ENCODE assay signal across 17 mouse cellular contexts in genomic region chr1:156995180-156995951, GRCm38 (mm10). TPM values are rescaled to one million over a fixed set of nuclear protein-coding genes. Genes with fewer than 3 reads are reported as not detected.
DNase-seq lines count a peak whose midpoint lies in the region; ATAC-seq and TF ChIP-seq lines count a peak whose summit lies in the region.
"Had no signal": no experiment of that assay in that cellular context is flagged by ENCODE, and none has a peak within 500 bp of the region (broad histone marks: within the 10 kb centered on the region; RNA-seq: fewer than 3 reads in every experiment).

No protein-coding gene starts in this region.

- no peak for ATAC-seq in liver, postnatal 0 days
- no peak for ATAC-seq in intestine, embryonic 16.5 days
- no peak for ATAC-seq in neural tube, embryonic 15.5 days (ENCODE audit: low FRiP score)
- ATAC-seq: forebrain, embryonic 15.5 days; midbrain, embryonic 15.5 days had no signal

- H3K27ac ChIP-seq in CH12.LX (ENCODE audit: insufficient read depth, low read depth): peak overlapping the region; percentile 98
- peak overlapping the region; percentile 2; the same call in 1 of the 2 replicates for H3K27ac ChIP-seq in liver, postnatal 0 days (ENCODE audit: low read depth)
- H3K27ac ChIP-seq in hindbrain, embryonic 10.5 days: no peak overlapping the region
- H3K27ac ChIP-seq in intestine, embryonic 16.5 days (ENCODE audit: low read length): no peak overlapping the region
- no peak overlapping the region for H3K27ac ChIP-seq in neural tube, embryonic 15.5 days (replicated peaks)
- H3K27ac ChIP-seq: heart, embryonic 15.5 days; midbrain, embryonic 15.5 days had no signal

- peak overlapping the region; percentile 73 for H3K9ac ChIP-seq in CH12.LX (ENCODE audit: insufficient read depth, low read depth)
- H3K9ac ChIP-seq in liver, postnatal 0 days (replicated peaks): no peak overlapping the region
- no peak overlapping the region for H3K9ac ChIP-seq in intestine, embryonic 16.5 days (ENCODE audit: low read depth, low read length)
- no peak overlapping the region for H3K9ac ChIP-seq in neural tube, embryonic 15.5 days (replicated peaks)
- H3K9ac ChIP-seq: forebrain, embryonic 15.5 days; heart, embryonic 15.5 days; midbrain, embryonic 15.5 days; neural tube, embryonic 13.5 days had no signal

- no peaks in the 10 kb centered on the region for H3K27me3 ChIP-seq in CH12.LX (replicated peaks)
- H3K27me3 ChIP-seq in liver, postnatal 0 days (ENCODE audit: insufficient read depth, low read length): no peaks in the 10 kb centered on the region
- H3K27me3 ChIP-seq in hindbrain, embryonic 10.5 days (ENCODE audit: insufficient read depth, poor library complexity, severe bottlenecking): no peaks in the 10 kb centered on the region
- H3K27me3 ChIP-seq in intestine, embryonic 16.5 days (replicated peaks; ENCODE audit: control insufficient read depth, insufficient read depth, low read length): no peaks in the 10 kb centered on the region
- H3K27me3 ChIP-seq in neural tube, embryonic 15.5 days (replicated peaks): no peaks in the 10 kb centered on the region
- H3K27me3 ChIP-seq: forebrain, embryonic 15.5 days; heart, embryonic 15.5 days; midbrain, embryonic 15.5 days; neural tube, embryonic 13.5 days had no signal

- H3K4me2 ChIP-seq in CH12.LX (ENCODE audit: insufficient read depth, low read depth, poor library complexity, severe bottlenecking): peak overlapping the region; percentile 62; the same call in 1 of the 2 replicates
- H3K4me2 ChIP-seq in liver, postnatal 0 days (ENCODE audit: low read depth, low read length): no peak overlapping the region
- H3K4me2 ChIP-seq in intestine, embryonic 16.5 days (ENCODE audit: low read depth, low read length): no peak overlapping the region
- H3K4me2 ChIP-seq in neural tube, embryonic 15.5 days: no peak overlapping the region
- H3K4me2 ChIP-seq: forebrain, embryonic 15.5 days; heart, embryonic 15.5 days; midbrain, embryonic 15.5 days; neural tube, embryonic 13.5 days had no signal

- no peak overlapping the region for H3K4me3 ChIP-seq in CH12.LX (replicated peaks in 1 of 3; ENCODE audit: low read depth in 2 of 3, low read length in 2 of 3, poor library complexity in 1 of 3)
- no peak overlapping the region for H3K4me3 ChIP-seq in liver, postnatal 0 days (ENCODE audit: low read depth, low read length)
- H3K4me3 ChIP-seq in hindbrain, embryonic 10.5 days: no peak overlapping the region
- no peak overlapping the region for H3K4me3 ChIP-seq in intestine, embryonic 16.5 days (ENCODE audit: low read length)
- no peak overlapping the region for H3K4me3 ChIP-seq in neural tube, embryonic 15.5 days (replicated peaks)
- H3K4me3 ChIP-seq: forebrain, embryonic 15.5 days; heart, embryonic 15.5 days; midbrain, embryonic 15.5 days; neural tube, embryonic 13.5 days had no signal

- H3K4me1 ChIP-seq in CH12.LX (ENCODE audit: control insufficient read depth in 1 of 2, insufficient read depth in 2 of 2): peaks cover 44 to 93% of the 10 kb centered on the region in 2 experiments
- H3K4me1 ChIP-seq in liver, postnatal 0 days (ENCODE audit: insufficient read depth): peaks cover 40% of the 10 kb centered on the region
- H3K4me1 ChIP-seq in hindbrain, embryonic 10.5 days (replicated peaks): peaks cover 75% of the 10 kb centered on the region
- H3K4me1 ChIP-seq in intestine, embryonic 16.5 days (ENCODE audit: control insufficient read depth, insufficient read depth, low read length): peaks cover 10% of the 10 kb centered on the region
- peaks cover 28% of the 10 kb centered on the region for H3K4me1 ChIP-seq in neural tube, embryonic 15.5 days

- H3K9me3 ChIP-seq in CH12.LX (replicated peaks; ENCODE audit: low read length): no peaks in the 10 kb centered on the region
- no peaks in the 10 kb centered on the region for H3K9me3 ChIP-seq in liver, postnatal 0 days (ENCODE audit: low read length)
- H3K9me3 ChIP-seq in hindbrain, embryonic 10.5 days: no peaks in the 10 kb centered on the region
- H3K9me3 ChIP-seq in intestine, embryonic 16.5 days (ENCODE audit: control insufficient read depth, low read length): no peaks in the 10 kb centered on the region
- H3K9me3 ChIP-seq in neural tube, embryonic 15.5 days (replicated peaks): no peaks in the 10 kb centered on the region
- H3K9me3 ChIP-seq: forebrain, embryonic 15.5 days; heart, embryonic 15.5 days; midbrain, embryonic 15.5 days; neural tube, embryonic 13.5 days had no signal

- TF ChIP-seq EP300 in CH12.LX (IDR thresholded peaks at IDR 0.05; ENCODE audit: low read length): peak; percentile 92
- peak; percentile 42; the same call in 1 of the 2 replicates for TF ChIP-seq EP300 in liver, postnatal 0 days (IDR thresholded peaks at IDR 0.05; ENCODE audit: low read depth)

- H3K36me3 ChIP-seq in CH12.LX (replicated peaks in 1 of 2; ENCODE audit: control insufficient read depth in 1 of 2, insufficient read depth in 1 of 2, low read length in 1 of 2): no peaks in the 10 kb centered on the region
- H3K36me3 ChIP-seq in liver, postnatal 0 days (replicated peaks; ENCODE audit: insufficient read depth, low read length): no peaks in the 10 kb centered on the region
- no peaks in the 10 kb centered on the region for H3K36me3 ChIP-seq in hindbrain, embryonic 10.5 days
- no peaks in the 10 kb centered on the region for H3K36me3 ChIP-seq in intestine, embryonic 16.5 days (ENCODE audit: control insufficient read depth, insufficient read depth, low read length)
- no peaks in the 10 kb centered on the region for H3K36me3 ChIP-seq in neural tube, embryonic 15.5 days
- H3K36me3 ChIP-seq: forebrain, embryonic 15.5 days; heart, embryonic 15.5 days; midbrain, embryonic 15.5 days; neural tube, embryonic 13.5 days had no signal

- H3K79me2 ChIP-seq in CH12.LX (replicated peaks; ENCODE audit: control insufficient read depth, extremely low read depth, insufficient read depth, poor library complexity, severe bottlenecking): no peaks in the 10 kb centered on the region

- 75% methylated on average over 7 of the region's 7 CpGs for WGBS in liver, postnatal 0 days (ENCODE audit: insufficient replicate concordance)
- WGBS in hindbrain, embryonic 10.5 days: 93% methylated on average over 7 of the region's 7 CpGs
- WGBS in intestine, embryonic 16.5 days: 85% methylated on average over 7 of the region's 7 CpGs
- 94% methylated on average over 7 of the region's 7 CpGs for WGBS in neural tube, embryonic 15.5 days

- dilution Hi-C loops in CH12.LX (cut with MboI; ENCODE audit: extremely low pct_ligation_motif_present, extremely low pct_unique_long_range_greater_than_20kb, low sequenced_read_pairs): no loop called here

- no peak for TF ChIP-seq CTCF in CH12.LX (conservative IDR thresholded peaks at IDR 0.05 in 1 of 2, IDR thresholded peaks at IDR 0.05 in 1 of 2; ENCODE audit: low read depth in 2 of 2, low read length in 2 of 2)
- no peak for TF ChIP-seq CTCF in liver, postnatal 0 days (IDR thresholded peaks at IDR 0.05; ENCODE audit: low read depth)

- in situ Hi-C loops in CH12.LX (cut with MboI; ENCODE audit: low pct_ligation_motif_present, low pct_unique_long_range_greater_than_20kb, low sequenced_read_pairs): loop anchor here (5.0 kb wide), 2 partner anchors 52 to 63 kb away; no protein-coding TSS in a partner anchor

- peak; percentile 56 for DNase-seq in 3T3-L1 (ENCODE audit: low read depth, low spot score)
- no peak for DNase-seq in CH12.LX (ENCODE audit: extremely low read depth)
- DNase-seq in brain, adult 2 months (ENCODE audit: low read depth, low spot score): peak; percentile 73
- no peak for DNase-seq in liver, postnatal 0 days
- DNase-seq in hindbrain, embryonic 10.5 days (ENCODE audit: low spot score): no peak
- DNase-seq: adrenal gland, postnatal 36 days; cerebellum, adult 18-20 months; gastrocnemius, postnatal 36 days; kidney, adult 9 months; lung, postnatal 14 days; retina, postnatal 1 day had no signal

- peak; percentile 0 for TF ChIP-seq RAD21 in CH12.LX (IDR thresholded peaks at IDR 0.05; ENCODE audit: low read depth, low read length)

- TF ChIP-seq POLR2A in CH12.LX (IDR thresholded peaks at IDR 0.05; ENCODE audit: low read depth, low read length): no peak

TF ChIP-seq in CH12.LX, 34 proteins besides CTCF, POLR2A, EP300 and RAD21 (continues in another document):
- no peak; the same call in 1 of the 2 replicates for TF ChIP-seq ZMIZ1 (IDR thresholded peaks at IDR 0.05; ENCODE audit: low read depth, low read length)
- no peak for TF ChIP-seq MAX (IDR thresholded peaks at IDR 0.05; ENCODE audit: low read length)
- TF ChIP-seq NRF1 (IDR thresholded peaks at IDR 0.05; ENCODE audit: low read depth, low read length): no peak
- no peak for TF ChIP-seq PAX5 (IDR thresholded peaks at IDR 0.05; ENCODE audit: low read length)
- TF ChIP-seq UBTF (IDR thresholded peaks at IDR 0.05; ENCODE audit: low read depth, low read length): no peak
- no peak for TF ChIP-seq RCOR1 (conservative IDR thresholded peaks at IDR 0.05; ENCODE audit: low read depth, low read length)
- TF ChIP-seq SIN3A (IDR thresholded peaks at IDR 0.05; ENCODE audit: low read length): 0 out of 2 replicates have a peak, but pooled peaks have one; percentile 57
- TF ChIP-seq ZNF384 (IDR thresholded peaks at IDR 0.05; ENCODE audit: low read depth, low read length): no peak
- TF ChIP-seq GABPA (IDR thresholded peaks at IDR 0.05; ENCODE audit: insufficient replicate concordance, low read depth, low read length): no peak
- no peak for TF ChIP-seq ELF1 (IDR thresholded peaks at IDR 0.05; ENCODE audit: low read depth, low read length)
- TF ChIP-seq E2F4 (IDR thresholded peaks at IDR 0.05; ENCODE audit: insufficient replicate concordance, low read depth, low read length): no peak
- no peak for TF ChIP-seq MAZ (IDR thresholded peaks at IDR 0.05; ENCODE audit: low read depth, low read length)
- TF ChIP-seq MXI1 (IDR thresholded peaks at IDR 0.05; ENCODE audit: low read depth, low read length): no peak
- no peak for TF ChIP-seq KAT2A (IDR thresholded peaks at IDR 0.05; ENCODE audit: insufficient replicate concordance, low read length)
- TF ChIP-seq SMC3 (IDR thresholded peaks at IDR 0.05; ENCODE audit: low read depth, low read length): peak; percentile 27
- no peak for TF ChIP-seq CHD1 (IDR thresholded peaks at IDR 0.05; ENCODE audit: low read depth, low read length)
- TF ChIP-seq USF1 (IDR thresholded peaks at IDR 0.05; ENCODE audit: low read depth, low read length): no peak
- no peak for TF ChIP-seq MEF2A (IDR thresholded peaks at IDR 0.05; ENCODE audit: borderline replicate concordance, low read depth, low read length)

RNA-seq across cellular contexts. Expression of gene Ralgps2, which starts 55.9 kb away (rescaled TPM):
- 149 and 174 TPM in 2 replicates for total RNA-seq in CH12.LX (2012; rRNA removed)
- total RNA-seq in CH12.LX (2014; rRNA removed): 65.1 and 71.8 TPM in 2 replicates
- polyA plus RNA-seq in CH12.LX (2012; ENCODE audit: insufficient read length, low read depth): 133 and 137 TPM in 2 replicates
- 25.6 and 26.4 TPM in 2 replicates for polyA plus RNA-seq in liver, postnatal 0 days (2015; fragmentation: Nextera tagmentation; extraction: Ambion mirVana)
- polyA plus RNA-seq in hindbrain, embryonic 10.5 days (2016; fragmentation: Nextera tagmentation; extraction: Ambion mirVana): 80.4 and 85.0 TPM in 2 replicates
- 24.1 and 30.6 TPM in 2 replicates for polyA plus RNA-seq in intestine, embryonic 16.5 days (2015; fragmentation: Nextera tagmentation; extraction: Ambion mirVana)
- polyA plus RNA-seq in neural tube, embryonic 15.5 days (2015; fragmentation: Nextera tagmentation; extraction: Ambion mirVana): 77.6 and 88.0 TPM in 2 replicates

Comparison
In these comparisons a context has a peak if more than half of its experiments do, and no peak if none do; other contexts are left out.
1. DNase-seq: peak in 3T3-L1 (single experiment) and brain, adult 2 months (single experiment); none in CH12.LX (single experiment), liver, postnatal 0 days (single experiment) and hindbrain, embryonic 10.5 days (single experiment).
2. H3K27ac ChIP-seq: peak in CH12.LX (single experiment) and liver, postnatal 0 days (single experiment); none in hindbrain, embryonic 10.5 days (single experiment), intestine, embryonic 16.5 days (single experiment) and neural tube, embryonic 15.5 days (single experiment).